Mouse (Mus musculus) MEL (cell line): Measurements from ENCODE around the gene Serpinf2. TPM values are rescaled to one million over a fixed set of nuclear protein-coding genes. Genes with fewer than 3 reads are reported as not detected.

Experiments
- DNase-seq: peaks from one replicate; pipeline ENCODE4 v3.0.0; 2011; ENCODE audit warnings: low read depth, low spot score
- H3K27ac ChIP-seq: 2 replicates; pipeline ENCODE4 v1.5.1; 2012; ENCODE audit warnings: low read depth, mild to moderate bottlenecking, control low read depth, low read length, moderate library complexity; ENCODE audit not compliant: control insufficient read depth
- H3K27me3 ChIP-seq, 2 experiments: fragments of 150-350 bp in 1 of 2; sonication (generic) in 1 of 2; 2 replicates each; pipeline ENCODE4 v1.6.1; 2012; ENCODE audit warnings: low read length in 2 of 2, mild to moderate bottlenecking in 2 of 2, improper control_type of control experiment in 1 of 2, moderate library complexity in 1 of 2; ENCODE audit not compliant: insufficient read depth in 2 of 2, control insufficient read depth in 1 of 2
- H3K36me3 ChIP-seq, 2 experiments: 2 replicates each; pipeline ENCODE4 v1.6.1; 2012 to 2014; ENCODE audit warnings: low read length in 2 of 2, improper control_type of control experiment in 1 of 2, inconsistent platforms in 1 of 2, mild to moderate bottlenecking in 1 of 2; ENCODE audit not compliant: insufficient read depth in 2 of 2, control insufficient read depth in 1 of 2
- H3K4me1 ChIP-seq, 2 experiments: fragments of 150-350 bp in 1 of 2; sonication (generic) in 1 of 2; 2 replicates each; pipeline ENCODE4 v1.6.1; 2012; ENCODE audit warnings: low read length in 2 of 2, improper control_type of control experiment in 1 of 2, mild to moderate bottlenecking in 1 of 2; ENCODE audit not compliant: insufficient read depth in 2 of 2, control insufficient read depth in 1 of 2
- H3K4me3 ChIP-seq, 2 experiments: fragments of 150-350 bp in 1 of 2; sonication (generic) in 1 of 2; 2 replicates each; pipeline ENCODE4 v1.5.1; 2012; ENCODE audit warnings: low read depth in 2 of 2, low read length in 2 of 2, mild to moderate bottlenecking in 2 of 2, moderate library complexity in 2 of 2, control low read depth in 1 of 2, improper control_type of control experiment in 1 of 2; ENCODE audit not compliant: control insufficient read depth in 1 of 2, insufficient read depth in 1 of 2
- H3K79me2 ChIP-seq: 2 replicates; pipeline ENCODE4 v1.6.1; 2012; ENCODE audit warnings: mild to moderate bottlenecking, low read length, moderate library complexity; ENCODE audit not compliant: control insufficient read depth, poor library complexity, insufficient read depth
- H3K9ac ChIP-seq: 2 replicates; pipeline ENCODE4 v1.6.1; 2012; ENCODE audit warnings: low read depth, mild to moderate bottlenecking, control low read depth, low read length, moderate library complexity; ENCODE audit not compliant: control insufficient read depth, poor library complexity, severe bottlenecking
- H3K9me3 ChIP-seq: fragments of 150-350 bp; sonication (generic); replicated peaks from 2 replicates; pipeline ENCODE4 v1.6.1; 2012; ENCODE audit warnings: mild to moderate bottlenecking, low read length, improper control_type of control experiment, moderate library complexity; ENCODE audit not compliant: insufficient read depth
- BHLHE40 ChIP-seq: IDR thresholded peaks from 2 replicates; pipeline ENCODE4 v1.6.1; 2012; ENCODE audit warnings: low read depth, mild to moderate bottlenecking, inconsistent platforms, low read length, improper control_type of control experiment, borderline replicate concordance
- CHD2 ChIP-seq: IDR thresholded peaks from 2 replicates; pipeline ENCODE4 v1.6.1; 2011; ENCODE audit warnings: low read length, improper control_type of control experiment
- CTCF ChIP-seq, 3 experiments: IDR thresholded peaks in 2 of 3; conservative IDR thresholded peaks in 1 of 3; 2 replicates each; pipeline ENCODE4 v1.5.1; 2011 to 2012; ENCODE audit warnings: low read length in 3 of 3, low read depth in 2 of 3, mild to moderate bottlenecking in 2 of 3, improper control_type of control experiment in 1 of 3, inconsistent platforms in 1 of 3, mixed read lengths in 1 of 3, moderate library complexity in 1 of 3; ENCODE audit not compliant: control insufficient read depth in 1 of 3, insufficient read depth in 1 of 3, poor library complexity in 1 of 3, severe bottlenecking in 1 of 3
- ETS1 ChIP-seq: IDR thresholded peaks from 2 replicates; pipeline ENCODE4 v1.6.1; 2012; ENCODE audit warnings: low read depth, mild to moderate bottlenecking, inconsistent platforms, low read length, improper control_type of control experiment, moderate library complexity
- GATA1 ChIP-seq: IDR thresholded peaks from 2 replicates; pipeline ENCODE4 v1.6.1; 2011; ENCODE audit warnings: low read depth, low read length, improper control_type of control experiment
- MAZ ChIP-seq: IDR thresholded peaks from 2 replicates; pipeline ENCODE4 v1.6.1; 2012; ENCODE audit warnings: low read depth, mild to moderate bottlenecking, inconsistent platforms, low read length, improper control_type of control experiment
- MEF2A ChIP-seq: IDR thresholded peaks from 2 replicates; pipeline ENCODE4 v1.6.1; 2014; ENCODE audit warnings: low read depth, mild to moderate bottlenecking, inconsistent platforms, low read length, improper control_type of control experiment; ENCODE audit not compliant: poor library complexity, insufficient replicate concordance, severe bottlenecking; ENCODE audit errors: extremely low read depth
- MXI1 ChIP-seq: IDR thresholded peaks from 2 replicates; pipeline ENCODE4 v1.6.1; 2011; ENCODE audit warnings: mild to moderate bottlenecking, low read depth, low read length, improper control_type of control experiment
- NELFE ChIP-seq: IDR thresholded peaks from 2 replicates; pipeline ENCODE4 v1.6.1; 2011; ENCODE audit warnings: low read depth, low read length, improper control_type of control experiment
- POLR2AphosphoS2 ChIP-seq: IDR thresholded peaks from 2 replicates; pipeline ENCODE4 v1.6.1; 2011; ENCODE audit warnings: low read length, improper control_type of control experiment
- POLR2AphosphoS5 ChIP-seq: IDR thresholded peaks from 2 replicates; pipeline ENCODE4 v1.6.1; 2012; ENCODE audit warnings: low read depth, borderline replicate concordance, mild to moderate bottlenecking, inconsistent platforms, low read length, moderate library complexity, mixed read lengths
- RAD21 ChIP-seq: IDR thresholded peaks from 2 replicates; pipeline ENCODE4 v1.6.1; 2011; ENCODE audit warnings: mild to moderate bottlenecking, low read depth, low read length, improper control_type of control experiment
- RCOR1 ChIP-seq: IDR thresholded peaks from 2 replicates; pipeline ENCODE4 v1.6.1; 2012; ENCODE audit warnings: low read depth, mild to moderate bottlenecking, inconsistent platforms, low read length, improper control_type of control experiment
- SIN3A ChIP-seq: IDR thresholded peaks from 2 replicates; pipeline ENCODE4 v1.6.1; 2012; ENCODE audit warnings: low read length, improper control_type of control experiment, inconsistent platforms
- USF1 ChIP-seq: IDR thresholded peaks from 2 replicates; pipeline ENCODE4 v1.6.1; 2014; ENCODE audit warnings: low read depth, mild to moderate bottlenecking, inconsistent platforms, low read length, improper control_type of control experiment, moderate library complexity
- ZMIZ1 ChIP-seq: IDR thresholded peaks from 2 replicates; pipeline ENCODE4 v1.6.1; 2012; ENCODE audit warnings: low read depth, mild to moderate bottlenecking, inconsistent platforms, low read length, improper control_type of control experiment, moderate library complexity
- polyA plus RNA-seq, 2 experiments: library from polyadenylated mRNA; stranded (reverse) in 1 of 2; unstranded in 1 of 2; fragments of >175 nt in 1 of 2; fragments of >200 nt in 1 of 2; gene quantifications; 2 replicates each; pipeline versions ENCODE4 v1.2.1 to v1.2.4; 2012; ENCODE audit warnings: low replicate concordance in 2 of 2, low read depth in 1 of 2; ENCODE audit not compliant: insufficient read length in 2 of 2, insufficient read depth in 1 of 2, missing spikeins in 1 of 2
- total RNA-seq: library from RNA; depleted of rRNA; stranded (reverse); fragments of 300-350 nt; gene quantifications from 2 replicates; pipeline ENCODE4 v1.2.3, GENCODE M21; 2012

The Serpinf2 gene
- total and polyA plus RNA-seq, 3 experiments: 0.07 TPM; not detected in 2

- peaks cover 0 to 15% of the 10 kb centered on the region in 2 experiments; a peak in 3 of 4 replicates for H3K4me1 ChIP-seq
- DNase-seq: no peak
- H3K9ac ChIP-seq: no peak overlapping the region
- H3K36me3 ChIP-seq: peaks cover 0 to 11% of the 10 kb centered on the region in 2 experiments; a peak in 2 of 4 replicates
- no peak overlapping the region for H3K4me3 ChIP-seq
- H3K27me3 ChIP-seq: no peaks in the 10 kb centered on the region
- H3K27ac ChIP-seq: no peak overlapping the region
- H3K9me3 ChIP-seq: no peaks in the 10 kb centered on the region
- no peak for TF ChIP-seq ZMIZ1
- no peak for TF ChIP-seq POLR2AphosphoS2
- TF ChIP-seq MXI1: no peak
- TF ChIP-seq ETS1: no peak
- TF ChIP-seq BHLHE40: no peak
- no peak for TF ChIP-seq GATA1
- no peak for TF ChIP-seq USF1
- no peak for TF ChIP-seq MEF2A
- no peak for TF ChIP-seq CHD2
- no peak for TF ChIP-seq RAD21
- no peak for TF ChIP-seq MAZ
- no peak for TF ChIP-seq CTCF (IDR thresholded peaks at IDR 0.05 in 2 of 3, conservative IDR thresholded peaks at IDR 0.05 in 1 of 3; ENCODE audit: control insufficient read depth in 1 of 3, insufficient read depth in 1 of 3, low read depth in 2 of 3, low read length in 3 of 3, poor library complexity in 1 of 3, severe bottlenecking in 1 of 3)
- no peak for TF ChIP-seq POLR2AphosphoS5
- TF ChIP-seq NELFE: no peak
- TF ChIP-seq RCOR1: no peak
- TF ChIP-seq, all 39 proteins: peak for 0
- H3K79me2 ChIP-seq: peaks cover 8% of the 10 kb centered on the region; the same call in 1 of the 2 replicates
These were observed 25.0 kb upstream of the Serpinf2 start for GRCm38 (mm10) chr11:75464417-75464816.

- no peak for DNase-seq
- no peak overlapping the region; the same call in 1 of the 2 replicates for H3K9ac ChIP-seq
These were observed 24.2 kb upstream of the Serpinf2 start for GRCm38 (mm10) chr11:75463624-75464023.

More at GRCm38 (mm10) chr11:75463624-75464023, 24.2 kb upstream of the Serpinf2 start:
- Histone ChIP-seq H3K9me3 (no peaks in the 10 kb centered on the region), H3K27ac (peak overlapping the region; percentile 49; the same call in 1 of the 2 replicates), H3K4me1 (peaks cover 2 to 22% of the 10 kb centered on the region in 2 experiments; a peak in 3 of 4 replicates), H3K36me3 (peaks cover 0 to 18% of the 10 kb centered on the region in 2 experiments; a peak in 2 of 4 replicates), H3K27me3 (no peaks in the 10 kb centered on the region), H3K79me2 (peaks cover 8% of the 10 kb centered on the region; the same call in 1 of the 2 replicates), H3K4me3 (no peak overlapping the region)
- no peak for TF ChIP-seq SIN3A
- no peak for TF ChIP-seq ZMIZ1
- TF ChIP-seq, all 39 proteins: peak for 0
